Mouse (Mus musculus) adrenal gland, postnatal 10 days (tissue): Measurements from ENCODE around the gene Nphp3. TPM values are rescaled to one million over a fixed set of nuclear protein-coding genes. Genes with fewer than 3 reads are reported as not detected.

Experiments
- DNase-seq: peaks from one replicate; pipeline ENCODE4 v3.0.0; 2021; ENCODE audit warnings: mixed read lengths
- total RNA-seq, 2 experiments: library from RNA; stranded (reverse); gene quantifications; 2 replicates each; pipeline ENCODE4 v1.2.3; 2021

Nphp3 gene
- total RNA-seq, 2 experiments from 2014 or later: 3.9 to 5.2 TPM

DNA sequence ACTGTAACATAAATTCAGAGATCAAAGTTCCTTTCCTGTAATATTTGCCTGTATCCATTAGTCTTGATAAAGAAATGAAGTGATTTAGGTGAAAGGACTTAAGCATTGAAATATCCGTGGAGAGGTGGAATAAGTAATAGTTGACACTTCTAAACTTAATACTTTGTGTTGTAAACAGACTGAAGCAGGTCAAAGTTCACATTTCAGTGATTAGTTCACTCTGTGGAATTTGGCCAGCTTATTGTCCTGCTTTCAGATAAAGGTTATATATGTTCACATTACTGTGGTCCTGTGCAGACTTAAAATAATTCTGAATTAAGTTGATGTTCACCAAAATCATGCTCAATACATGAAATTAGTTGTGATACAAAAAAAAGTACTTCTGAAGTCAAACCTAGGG is 62.2 kb downstream of the Nphp3 start:
- no peak for DNase-seq

DNA sequence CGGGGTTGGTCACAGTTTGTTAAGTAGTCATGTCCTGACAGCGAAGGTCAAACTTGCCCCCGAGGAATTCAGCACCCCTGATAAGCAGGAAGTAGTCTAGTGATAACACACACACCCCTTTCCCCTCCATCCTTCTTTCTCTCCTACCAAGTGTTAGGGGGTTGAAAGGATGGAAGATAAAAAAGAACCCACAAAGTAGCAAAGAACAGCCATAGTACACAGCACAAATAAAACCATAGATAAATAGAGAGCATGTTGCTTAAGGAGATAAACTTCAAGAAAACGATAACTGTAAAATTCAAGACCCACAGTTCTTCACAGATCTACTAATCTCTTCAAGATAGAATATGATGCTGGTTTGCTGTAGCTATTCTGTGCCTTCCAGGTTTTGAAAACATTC is 67.9 kb downstream of the Nphp3 start:
- DNase-seq: no peak

DNA sequence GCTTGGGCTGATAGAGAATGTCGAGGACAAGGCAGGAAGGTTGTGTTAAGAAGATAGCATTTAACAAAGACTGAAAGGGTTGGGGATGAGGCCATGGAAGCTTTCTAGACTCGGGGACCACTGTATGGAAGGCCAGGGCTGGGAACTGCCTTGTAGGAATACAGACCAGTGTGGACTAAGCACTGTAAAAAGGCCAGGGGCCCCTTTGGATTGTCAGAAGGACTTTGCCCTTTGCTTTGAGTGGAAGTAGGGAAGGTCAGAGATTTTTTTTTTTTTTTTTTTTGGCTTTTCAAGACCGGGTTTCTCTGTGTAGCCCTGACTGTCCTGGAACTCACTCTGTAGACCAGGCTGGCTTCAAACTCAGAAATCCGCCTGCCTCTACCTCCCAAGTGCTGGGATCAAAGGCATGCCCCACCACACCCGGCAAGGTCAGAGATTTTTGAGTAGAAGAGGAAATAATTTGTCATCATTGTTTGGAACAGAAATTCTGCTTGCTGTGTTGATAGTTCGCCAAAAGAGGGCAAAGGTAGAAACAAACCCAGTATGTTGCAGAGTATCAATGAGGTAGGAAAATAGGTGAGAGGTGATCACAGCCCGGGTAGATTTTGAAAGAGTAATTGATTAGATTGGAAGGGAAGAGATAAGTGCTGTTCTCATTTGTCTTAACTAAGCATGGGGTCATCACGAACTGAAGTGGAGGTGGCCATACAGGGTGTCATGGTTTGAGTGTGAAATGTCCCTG is 68.7 kb downstream of the Nphp3 start:
- DNase-seq: no peak

DNA sequence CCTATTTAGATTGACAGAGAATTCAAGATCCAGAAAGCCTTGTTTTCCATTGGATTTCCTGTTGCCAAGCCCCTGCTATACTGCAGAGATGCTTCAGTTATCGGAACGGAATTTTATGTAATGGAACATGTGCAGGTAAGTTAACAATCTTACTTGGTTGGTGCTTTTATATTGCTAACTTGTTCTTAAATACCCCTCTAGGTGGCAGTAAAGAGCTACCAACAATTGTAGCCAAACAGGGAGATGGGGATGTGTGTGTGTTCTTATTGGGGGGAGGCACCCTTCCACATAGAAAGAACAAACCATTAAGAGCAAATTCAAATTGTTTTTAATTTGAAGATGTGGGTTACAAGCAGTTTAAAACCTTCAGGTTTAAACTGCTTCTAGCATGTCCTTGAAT is 73.5 kb downstream of the Nphp3 start:
- DNase-seq: no peak

DNA sequence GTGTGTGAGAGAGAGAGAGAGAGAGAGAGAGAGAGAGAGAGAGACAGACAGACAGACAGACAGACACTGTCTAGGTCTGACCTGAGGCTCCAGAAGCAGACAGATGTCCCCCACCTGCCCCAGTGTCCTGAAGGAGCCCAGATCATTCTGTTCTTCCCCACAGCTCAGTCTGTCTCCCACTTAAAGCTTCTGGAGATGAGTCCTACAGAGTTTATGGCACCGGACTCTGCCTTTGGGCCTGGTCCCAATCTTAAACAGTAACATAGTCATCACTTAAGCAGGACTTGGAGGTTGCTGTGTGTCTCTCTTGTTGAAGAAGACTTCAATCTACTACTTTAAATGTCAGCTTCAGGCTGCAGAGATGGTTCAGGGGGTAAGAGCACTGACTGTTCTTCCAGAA is 76.4 kb downstream of the Nphp3 start:
- DNase-seq: no peak

DNA sequence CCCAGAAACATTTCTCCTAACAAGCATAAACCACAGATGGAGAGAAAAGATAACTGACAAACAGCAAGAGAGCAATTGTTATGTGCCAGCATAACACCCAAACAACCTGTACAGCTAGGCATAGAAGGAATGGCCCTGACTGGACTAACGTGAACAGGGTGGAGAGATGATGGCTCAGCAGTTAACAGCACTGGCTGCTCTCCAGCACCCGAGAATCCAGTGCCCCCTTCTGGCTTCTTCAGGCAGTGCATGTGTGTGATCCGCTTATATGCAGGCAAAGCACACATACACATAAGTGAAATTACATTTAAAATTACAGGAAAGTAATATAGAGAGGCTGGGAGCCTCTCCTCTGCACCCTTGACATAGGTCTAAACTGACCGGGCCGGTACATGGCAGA is 77.0 kb downstream of the Nphp3 start:
- DNase-seq: peak; percentile 70

DNA sequence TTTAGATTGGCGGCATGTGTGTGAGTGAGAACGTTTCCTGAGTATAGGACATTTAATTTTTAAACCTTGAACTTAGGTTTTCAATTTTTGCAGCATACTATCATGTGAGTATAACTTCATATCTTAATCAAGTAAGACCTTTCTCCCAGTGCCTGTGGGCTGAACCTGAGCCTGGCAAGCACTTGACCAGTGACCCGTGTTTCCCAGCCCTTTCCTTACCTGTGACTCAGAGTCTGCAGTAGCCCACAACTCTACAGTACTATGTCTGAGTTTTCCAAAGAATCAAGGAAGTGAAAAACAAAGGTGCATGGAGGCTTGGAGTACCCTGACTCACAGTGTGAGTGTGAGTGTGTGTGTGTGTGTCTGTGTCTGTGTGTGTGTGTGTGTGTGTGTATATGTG is 77.7 kb downstream of the Nphp3 start:
- DNase-seq: no peak

DNA sequence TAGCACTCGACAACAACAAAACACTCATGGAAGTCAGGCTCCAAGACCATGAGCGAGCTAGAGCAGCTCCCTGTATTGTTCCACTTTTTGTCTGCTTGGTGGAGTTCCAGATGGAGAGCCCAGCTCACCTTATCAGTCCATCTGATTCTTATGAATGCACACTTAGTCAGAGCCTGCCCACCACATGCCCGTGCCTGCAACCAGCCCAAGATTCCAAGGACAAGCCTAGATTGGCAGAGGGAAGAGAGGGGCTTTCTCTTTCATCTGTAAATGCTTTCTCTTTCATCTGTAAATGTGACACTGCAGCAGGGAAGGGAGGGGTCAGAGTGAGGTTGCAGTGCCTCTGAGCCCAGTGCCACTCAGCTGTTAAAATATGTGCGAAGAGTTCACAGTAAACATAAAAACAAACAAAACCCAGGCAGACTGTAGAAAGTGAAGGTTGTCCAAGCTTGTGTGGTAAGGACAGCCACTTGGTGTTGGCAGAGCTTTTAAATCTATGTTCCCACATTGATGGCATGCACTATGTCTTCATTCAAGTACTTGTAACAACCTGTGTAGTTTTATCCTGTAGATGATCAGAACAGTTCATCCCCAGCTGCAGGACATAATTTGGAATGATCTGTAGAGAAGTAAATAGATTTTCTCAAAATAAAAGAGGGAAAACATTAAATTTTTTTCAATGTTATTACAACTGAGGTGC is 83.5 kb downstream of the Nphp3 start:
- no peak for DNase-seq

DNA sequence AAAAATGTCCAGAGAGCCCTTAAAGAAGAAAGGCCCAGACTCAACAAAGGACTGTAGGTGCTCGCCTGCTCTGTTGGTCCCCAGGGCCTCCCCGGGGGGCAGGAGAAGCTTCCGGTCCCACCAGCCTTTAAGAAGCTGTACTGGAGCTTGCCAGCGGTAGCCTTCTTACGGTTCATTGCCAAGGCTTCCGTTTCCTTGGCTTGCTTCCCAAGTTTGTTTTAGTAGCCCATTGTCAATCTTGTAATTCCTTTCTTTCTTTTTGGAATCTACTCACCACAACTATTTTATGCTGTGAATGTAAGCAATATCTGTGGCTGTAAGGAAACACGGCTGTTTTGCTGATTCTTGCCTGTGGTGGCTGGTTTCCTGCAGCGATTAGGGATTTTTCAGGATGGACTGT is 86.2 kb downstream of the Nphp3 start:
- peak; percentile 40 for DNase-seq

DNA sequence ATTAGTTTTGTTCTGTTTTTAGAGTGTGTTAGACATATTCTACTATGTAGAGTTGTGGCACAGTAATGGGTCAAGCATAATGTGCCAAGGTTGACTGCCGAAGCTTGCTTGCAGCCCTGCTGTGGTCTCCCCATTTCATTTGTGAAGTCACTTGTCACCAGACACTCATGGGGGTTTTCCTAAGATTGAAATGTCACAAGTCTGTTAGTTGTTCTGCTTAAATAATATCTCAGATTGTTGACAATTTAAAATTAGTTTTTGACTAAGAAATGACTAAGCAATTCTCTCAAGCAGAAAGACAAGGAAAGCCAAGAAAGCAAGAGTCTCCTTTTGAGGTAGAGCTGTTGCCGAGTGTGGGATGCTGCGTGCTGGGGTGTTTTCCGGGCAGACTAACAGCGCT is 90.6 kb downstream of the Nphp3 start:
- no peak for DNase-seq

Other genes starting within 250 kb of the Nphp3 start
- gene Tmem108, start 240.7 kb upstream of the Nphp3 start, total RNA-seq: 1 to 10 TPM; 4.1 to 5.9 TPM
- not detected for gene Gm28305, start 38.1 kb downstream of the Nphp3 start, total RNA-seq
- 10 to 100 TPM; 29.5 to 29.7 TPM for gene Uba5, start 60.6 kb downstream of the Nphp3 start, total RNA-seq
- 100 to 1,000 TPM; 121 to 130 TPM for gene Acad11, start 60.8 kb downstream of the Nphp3 start, total RNA-seq
- gene Ackr4, start 124.4 kb downstream of the Nphp3 start, total RNA-seq: 1 to 10 TPM; 1.6 to 2.0 TPM